Comparison of ENCODE assay signal across 7 mouse cellular contexts in genomic region chrX:73967177-73968075, GRCm38 (mm10). TPM values are rescaled to one million over a fixed set of nuclear protein-coding genes. Genes with fewer than 3 reads are reported as not detected.
DNase-seq lines count a peak whose midpoint lies in the region; ATAC-seq lines count a peak whose summit lies in the region.

No protein-coding gene starts in this region.

- H3K36me3 ChIP-seq in intestine, embryonic 14.5 days (ENCODE audit: control insufficient read depth, insufficient read depth, low read length): no peaks in the 10 kb centered on the region
- H3K36me3 ChIP-seq in midbrain, embryonic 10.5 days: peaks cover 24% of the 10 kb centered on the region

- intact Hi-C loops in left cerebral cortex, postnatal 25 days (cut with DNase I): loop anchor here (1.0 to 10.0 kb wide), 7 partner anchors 31 to 447 kb away; partner anchors contain the start of genes Flna, Irak1 and Rpl10

- 0 out of 2 replicates have a peak, but pooled peaks cover 7% of the 10 kb centered on the region for H3K27me3 ChIP-seq in intestine, embryonic 14.5 days (replicated peaks; ENCODE audit: control insufficient read depth, insufficient read depth, low read length)
- H3K27me3 ChIP-seq in midbrain, embryonic 10.5 days (ENCODE audit: low read depth, poor library complexity, severe bottlenecking): 0 out of 2 replicates have a peak, but pooled peaks cover 14% of the 10 kb centered on the region

- DNase-seq in adrenal gland, adult (ENCODE audit: inconsistent age in 2 of 2, low spot score in 1 of 2): peak; percentile 92 to 97
- peak; percentile 92 for DNase-seq in embryo, embryonic 10.5 days (ENCODE audit: low spot score)
- peak; percentile 86 for DNase-seq in gastrocnemius, postnatal 25 days
- peak; percentile 94 for DNase-seq in intestine, embryonic 14.5 days (ENCODE audit: low spot score)
- DNase-seq in left cerebral cortex, postnatal 25 days (ENCODE audit: low spot score in 2 of 2): peak; percentile 90 to 92
- peak; percentile 87 for DNase-seq in midbrain, embryonic 10.5 days (ENCODE audit: low spot score)
- DNase-seq in right cerebral cortex, postnatal 4 days: peak; percentile 82

- peak overlapping the region; percentile 97 for H3K27ac ChIP-seq in intestine, embryonic 14.5 days (ENCODE audit: low read depth)
- peak overlapping the region; percentile 96 for H3K27ac ChIP-seq in midbrain, embryonic 10.5 days (replicated peaks)

- H3K4me1 ChIP-seq in intestine, embryonic 14.5 days (replicated peaks; ENCODE audit: control insufficient read depth, insufficient read depth, low read length): 0 out of 2 replicates have a peak, but pooled peaks cover 4% of the 10 kb centered on the region
- peaks cover 22% of the 10 kb centered on the region for H3K4me1 ChIP-seq in midbrain, embryonic 10.5 days

- H3K4me2 ChIP-seq in intestine, embryonic 14.5 days (ENCODE audit: low read length): peak overlapping the region; percentile 48

- peak overlapping the region; percentile 83 for H3K9ac ChIP-seq in intestine, embryonic 14.5 days (ENCODE audit: low read length)

- H3K9me3 ChIP-seq in intestine, embryonic 14.5 days (ENCODE audit: control insufficient read depth, low read length): no peaks in the 10 kb centered on the region
- 0 out of 2 replicates have a peak, but pooled peaks cover 4% of the 10 kb centered on the region for H3K9me3 ChIP-seq in midbrain, embryonic 10.5 days (replicated peaks)

- H3K4me3 ChIP-seq in intestine, embryonic 14.5 days (ENCODE audit: low read depth, low read length): peak overlapping the region; percentile 61
- peak overlapping the region; percentile 73 for H3K4me3 ChIP-seq in midbrain, embryonic 10.5 days

- ATAC-seq in intestine, embryonic 14.5 days (replicated peaks; ENCODE audit: low FRiP score, low TSS enrichment, low read depth): peak; percentile 87

- WGBS in intestine, embryonic 14.5 days: 9% methylated on average over 59 of the region's 60 CpGs
- WGBS in midbrain, embryonic 10.5 days: 14% methylated on average over 60 of the region's 60 CpGs

RNA-seq across cellular contexts. Expression of gene Hcfc1, which starts 1.3 kb away (rescaled TPM):
- total RNA-seq in gastrocnemius, postnatal 25 days (2021): 10 to 100 TPM; 26.0 to 35.7 TPM
- polyA plus RNA-seq in intestine, embryonic 14.5 days (2014; fragmentation: Nextera tagmentation; extraction: Ambion mirVana): 66.5 and 74.8 TPM in 2 replicates
- total RNA-seq in left cerebral cortex, postnatal 25 days (2021): 10 to 100 TPM; 69.9 to 70.4 TPM
- polyA plus RNA-seq in midbrain, embryonic 10.5 days (2016; fragmentation: Nextera tagmentation; extraction: Ambion mirVana): 69.6 and 78.0 TPM in 2 replicates

RNA-seq across cellular contexts. Expression of gene Renbp, which starts 36.8 kb away (rescaled TPM):
- total RNA-seq in gastrocnemius, postnatal 25 days (2021): 1 to 10 TPM; 1.7 to 2.5 TPM
- 59.3 and 63.8 TPM in 2 replicates for polyA plus RNA-seq in intestine, embryonic 14.5 days (2014; fragmentation: Nextera tagmentation; extraction: Ambion mirVana)
- 1 to 10 TPM; 4.4 to 4.9 TPM for total RNA-seq in left cerebral cortex, postnatal 25 days (2021)
- 16.8 and 23.3 TPM in 2 replicates for polyA plus RNA-seq in midbrain, embryonic 10.5 days (2016; fragmentation: Nextera tagmentation; extraction: Ambion mirVana)

RNA-seq across cellular contexts. Expression of gene Naa10, which starts 45.7 kb away (rescaled TPM):
- 10 to 100 TPM; 59.1 to 60.5 TPM for total RNA-seq in gastrocnemius, postnatal 25 days (2021)
- polyA plus RNA-seq in intestine, embryonic 14.5 days (2014; fragmentation: Nextera tagmentation; extraction: Ambion mirVana): 155 and 169 TPM in 2 replicates
- total RNA-seq in left cerebral cortex, postnatal 25 days (2021): 10 to 100 TPM; 45.4 to 53.4 TPM
- 144 and 159 TPM in 2 replicates for polyA plus RNA-seq in midbrain, embryonic 10.5 days (2016; fragmentation: Nextera tagmentation; extraction: Ambion mirVana)

RNA-seq across cellular contexts. Expression of gene Arhgap4, which starts 45.8 kb away (rescaled TPM):
- total RNA-seq in gastrocnemius, postnatal 25 days (2021): 1 to 10 TPM in 1 of 2 experiments, under 1 TPM in 1; 0.41 to 1.6 TPM
- 4.1 and 4.3 TPM in 2 replicates for polyA plus RNA-seq in intestine, embryonic 14.5 days (2014; fragmentation: Nextera tagmentation; extraction: Ambion mirVana)
- 1 to 10 TPM; 3.6 to 4.7 TPM for total RNA-seq in left cerebral cortex, postnatal 25 days (2021)
- 1.9 and 2.7 TPM in 2 replicates for polyA plus RNA-seq in midbrain, embryonic 10.5 days (2016; fragmentation: Nextera tagmentation; extraction: Ambion mirVana)

RNA-seq across cellular contexts. Expression of gene Irak1, which starts 56.3 kb away (rescaled TPM):
- total RNA-seq in gastrocnemius, postnatal 25 days (2021): 10 to 100 TPM; 37.4 to 40.6 TPM
- 50.8 and 55.8 TPM in 2 replicates for polyA plus RNA-seq in intestine, embryonic 14.5 days (2014; fragmentation: Nextera tagmentation; extraction: Ambion mirVana)
- 10 to 100 TPM; 39.5 to 44.0 TPM for total RNA-seq in left cerebral cortex, postnatal 25 days (2021)
- polyA plus RNA-seq in midbrain, embryonic 10.5 days (2016; fragmentation: Nextera tagmentation; extraction: Ambion mirVana): 56.0 and 57.3 TPM in 2 replicates

Comparison
In these comparisons a context has a peak if more than half of its experiments do, and no peak if none do; other contexts are left out.
1. Peak in every context shown above with its lines: DNase-seq, ATAC-seq, H3K4me3 ChIP-seq and H3K27ac ChIP-seq.